Mouse (Mus musculus): ENCODE results near the gene Polr1d.

The Polr1d gene

GRCm38 (mm10) chr5:147055572-147056245, 21.1 kb upstream of the Polr1d start:
- no peak for DNase-seq (ENCODE audit: low read depth, low spot score)

- no peak for DNase-seq (ENCODE audit: low read depth, low spot score)
Observed at GRCm38 (mm10) chr5:147056712-147057290, 20.0 kb upstream of the Polr1d start.

- no peak for DNase-seq (ENCODE audit: low read depth, low spot score)
Observed at GRCm38 (mm10) chr5:147057626-147058414, 19.0 kb upstream of the Polr1d start.

- no peak for DNase-seq (ENCODE audit: low read depth, low spot score)
Observed at GRCm38 (mm10) chr5:147058661-147059060, 18.2 kb upstream of the Polr1d start.

GRCm38 (mm10) chr5:147059319-147059718, 17.5 kb upstream of the Polr1d start:
- no peak for DNase-seq (ENCODE audit: low read depth, low spot score)

GRCm38 (mm10) chr5:147060024-147060423, 16.8 kb upstream of the Polr1d start:
- no peak for DNase-seq (ENCODE audit: low read depth, low spot score)

GRCm38 (mm10) chr5:147063215-147063661, 13.6 kb upstream of the Polr1d start:
- DNase-seq (ENCODE audit: low read depth, low spot score), result no peak

- DNase-seq (ENCODE audit: low read depth, low spot score), result no peak
Observed at GRCm38 (mm10) chr5:147066129-147066528, 10.7 kb upstream of the Polr1d start.

- DNase-seq (ENCODE audit: low read depth, low spot score), result no peak
Observed at GRCm38 (mm10) chr5:147066965-147067364, 9.9 kb upstream of the Polr1d start.

GRCm38 (mm10) chr5:147068876-147069275, 8.0 kb upstream of the Polr1d start:
- DNase-seq (ENCODE audit: low read depth, low spot score), result no peak

- no peak for DNase-seq (ENCODE audit: low read depth, low spot score)
Observed at GRCm38 (mm10) chr5:147070791-147071516, 5.9 kb upstream of the Polr1d start.

GRCm38 (mm10) chr5:147071886-147072285, 5.0 kb upstream of the Polr1d start:
- DNase-seq (ENCODE audit: low read depth, low spot score), result no peak

GRCm38 (mm10) chr5:147073805-147074204, 3.0 kb upstream of the Polr1d start:
- DNase-seq (ENCODE audit: low read depth, low spot score), result no peak

- DNase-seq (ENCODE audit: low read depth, low spot score), result no peak
Observed at GRCm38 (mm10) chr5:147075103-147076025, 1.5 kb upstream of the Polr1d start.

- peak; percentile 95 for DNase-seq (ENCODE audit: low read depth, low spot score)
Observed at GRCm38 (mm10) chr5:147076026-147076798, 638 bp upstream of the Polr1d start, which contains the start of gene Lnx2. Gene Lnx2, minus strand, starts transcription at chr5:147076586.

GRCm38 (mm10) chr5:147077305-147078034, 620 bp downstream of the Polr1d start:
- DNase-seq (ENCODE audit: low read depth, low spot score), result peak; percentile 77

GRCm38 (mm10) chr5:147078110-147078900, 1.5 kb downstream of the Polr1d start:
- no peak for DNase-seq (ENCODE audit: low read depth, low spot score)

- DNase-seq (ENCODE audit: low read depth, low spot score), result no peak
Observed at GRCm38 (mm10) chr5:147085201-147085894, 8.5 kb downstream of the Polr1d start.
